Mouse (Mus musculus): ENCODE data around the gene Nabp2.

- TF ChIP-seq CTCF (IDR thresholded peaks at IDR 0.05; ENCODE audit: control insufficient read depth, insufficient read depth, insufficient read length) (no peak), CEBPB (IDR thresholded peaks at IDR 0.05; ENCODE audit: low read depth) (no peak), MYOD1 (IDR thresholded peaks at IDR 0.05; ENCODE audit: control insufficient read depth, insufficient read length, low read depth) (no peak), MYOG (IDR thresholded peaks at IDR 0.05; ENCODE audit: control insufficient read depth, extremely low read depth, insufficient read length) (no peak)
These were observed 14.0 kb upstream of the Nabp2 start for GRCm38 (mm10) chr10:128425260-128425659.
